Mouse (Mus musculus) heart, adult 2 months (tissue): ENCODE data around the gene Thap3.

Experiments used
- CTCF ChIP-seq: fragments of 200-600 bp; IDR thresholded peaks from 2 replicates; pipeline ENCODE4 v1.8.1; 2022; ENCODE audit warnings: antibody characterized with exemption, mild to moderate bottlenecking, moderate library complexity
- POLR2A ChIP-seq: fragments of 200-500 bp; IDR thresholded peaks from 2 replicates; pipeline ENCODE4 v1.6.1; 2011; ENCODE audit warnings: mild to moderate bottlenecking, low read depth, low read length, control low read depth; ENCODE audit not compliant: insufficient read depth

GRCm38 (mm10) chr4:152029997-152030396 lies 41.2 kb upstream of the Thap3 start:
- TF ChIP-seq CTCF = no peak
- no peak for TF ChIP-seq POLR2A
